Mouse (Mus musculus) MN1 (cell line): ENCODE results near the gene Oasl1.
"Not testable (repeated sequence)": the region's sequence is repeated elsewhere in the genome, so short reads cannot be mapped to it uniquely, and the experiment has no call there.

Source experiments
- DNase-seq: peaks from one replicate; pipeline ENCODE4 v3.0.0-alpha.2; 2016; ENCODE audit warnings: low spot score

Gene Oasl1

GRCm38 (mm10) chr5:114922998-114923473 is at the start of gene Oasl1:
Gene Oasl1, plus strand, starts transcription at chr5:114923240.
- DNase-seq: peak; percentile 29

GRCm38 (mm10) chr5:114875858-114876257 is 47.2 kb upstream of the Oasl1 start:
- DNase-seq: peak; percentile 12

- no peak for DNase-seq
Observed at GRCm38 (mm10) chr5:114876331-114876730, 46.7 kb upstream of the Oasl1 start.

GRCm38 (mm10) chr5:114877487-114877886 is 45.6 kb upstream of the Oasl1 start:
- no peak for DNase-seq

- DNase-seq: no peak
Observed at GRCm38 (mm10) chr5:114879399-114879798, 43.6 kb upstream of the Oasl1 start.

GRCm38 (mm10) chr5:114882319-114882718 is 40.7 kb upstream of the Oasl1 start:
- DNase-seq: not testable (repeated sequence)

GRCm38 (mm10) chr5:114883022-114883421 is 40.0 kb upstream of the Oasl1 start:
- DNase-seq: no peak

- no peak for DNase-seq
Observed at GRCm38 (mm10) chr5:114886801-114887200, 36.2 kb upstream of the Oasl1 start.

GRCm38 (mm10) chr5:114888995-114889394 is 34.0 kb upstream of the Oasl1 start:
- DNase-seq: no peak

GRCm38 (mm10) chr5:114895542-114895941 is 27.5 kb upstream of the Oasl1 start:
- DNase-seq: no peak

GRCm38 (mm10) chr5:114896688-114897373 is 26.2 kb upstream of the Oasl1 start, which contains the start of gene Oasl2:
Gene Oasl2, plus strand, starts transcription at chr5:114896936.
- no peak for DNase-seq

- peak; percentile 52 for DNase-seq
Observed at GRCm38 (mm10) chr5:114897374-114897793, 25.7 kb upstream of the Oasl1 start.

GRCm38 (mm10) chr5:114898857-114899256 is 24.2 kb upstream of the Oasl1 start:
- DNase-seq: no peak

GRCm38 (mm10) chr5:114902413-114902812 is 20.6 kb upstream of the Oasl1 start:
- no peak for DNase-seq

GRCm38 (mm10) chr5:114908598-114909305 is 14.3 kb upstream of the Oasl1 start:
- no peak for DNase-seq

- DNase-seq: peak; percentile 41
Observed at GRCm38 (mm10) chr5:114913686-114914085, 9.4 kb upstream of the Oasl1 start.

GRCm38 (mm10) chr5:114914855-114915254 is 8.2 kb upstream of the Oasl1 start:
- DNase-seq: no peak

- DNase-seq: no peak
Observed at GRCm38 (mm10) chr5:114915854-114916253, 7.2 kb upstream of the Oasl1 start.

GRCm38 (mm10) chr5:114916777-114917176 is 6.3 kb upstream of the Oasl1 start:
- DNase-seq: no peak

GRCm38 (mm10) chr5:114917357-114917756 is 5.7 kb upstream of the Oasl1 start:
- DNase-seq: not testable (repeated sequence)

GRCm38 (mm10) chr5:114921551-114922365 is 1.3 kb upstream of the Oasl1 start:
- DNase-seq: no peak

GRCm38 (mm10) chr5:114922366-114922731 is 691 bp upstream of the Oasl1 start:
- DNase-seq: peak; percentile 14
